In genomic region chr7:38189136-38189982, GRCm38 (mm10) we compare ENCODE assay signal across 9 mouse cellular contexts. TPM values are rescaled to one million over a fixed set of nuclear protein-coding genes. Genes with fewer than 3 reads are reported as not detected.
A peak's percentile ranks its signal among the peaks of the same experiment; 100 is the strongest.
DNase-seq lines count a peak whose midpoint lies in the region.
"Had no signal": no experiment of that assay in that cellular context is flagged by ENCODE, and none has a peak within 500 bp of the region (broad histone marks: within the 10 kb centered on the region; RNA-seq: fewer than 3 reads in every experiment).

No protein-coding gene starts in this region.

- 5% methylated on average over 15 of the region's 15 CpGs for WGBS in macrophage (ENCODE audit: missing documents)

- peak overlapping the region; percentile 4; the same call in 1 of the 2 replicates for H3K4me3 ChIP-seq in macrophage (ENCODE audit: inconsistent target)
- H3K4me3 ChIP-seq: heart, embryonic 13.5 days had no signal

- peaks cover 30% of the 10 kb centered on the region; the same call in 1 of the 2 replicates for H3K79me2 ChIP-seq in macrophage (ENCODE audit: inconsistent target)

- peak; percentile 13 for DNase-seq in cerebellum, adult 9-10 months
- DNase-seq in cerebellum, adult 11-12 months, result no peak
- DNase-seq in urinary bladder, postnatal 14 days (ENCODE audit: low spot score), result peak; percentile 57
- no peak for DNase-seq in urinary bladder, postnatal 25 days (ENCODE audit: low spot score)
- DNase-seq in thymus, postnatal 36 days, result peak; percentile 58 to 65
- no peak for DNase-seq in heart, postnatal 10 days
- DNase-seq in adrenal gland, postnatal 14 days, result no peak

- peak overlapping the region; percentile 74 for H3K27ac ChIP-seq in macrophage
- H3K27ac ChIP-seq: heart, embryonic 13.5 days had no signal

- peaks cover 39% of the 10 kb centered on the region for H3K36me3 ChIP-seq in macrophage (ENCODE audit: inconsistent target)

- intact Hi-C loops in heart, postnatal 10 days (cut with DNase I), result no loop called here

RNA-seq across cellular contexts. Expression of gene 1600014C10Rik, which starts 6.3 kb away (rescaled TPM):
- total RNA-seq in macrophage (2018; cell fraction: chromatin; rRNA removed), result 10 to 100 TPM in 20 of 26 experiments, 1 to 10 TPM in 6; 3.8 to 83.0 (median 27.6) TPM
- 100 to 1,000 TPM in 7 of 26 experiments, 10 to 100 TPM in 19; 12.3 to 145 (median 38.9) TPM for total RNA-seq in macrophage (2018; cell fraction: cytosol; rRNA removed)
- total RNA-seq in macrophage (2018; cell fraction: nucleus; rRNA removed), result 100 to 1,000 TPM in 4 of 26 experiments, 10 to 100 TPM in 16, 1 to 10 TPM in 6; 5.3 to 166 (median 41.8) TPM
- polyA plus RNA-seq in macrophage (2018), result 15.1 to 37.7 TPM (median 17.5 TPM) in 3 replicates
- total RNA-seq in heart, postnatal 10 days (2021), result 10 to 100 TPM; 21.5 to 25.1 TPM
- 36.1 and 50.2 TPM in 2 replicates for total RNA-seq in adrenal gland, postnatal 14 days (2021)

RNA-seq across cellular contexts. Expression of gene Plekhf1, which starts 38.5 kb away (rescaled TPM):
- 10 to 100 TPM in 1 of 26 experiments, 1 to 10 TPM in 5, under 1 TPM in 13, not detected in 7; 0.13 to 10.0 (median 0.37) TPM for total RNA-seq in macrophage (2018; cell fraction: chromatin; rRNA removed)
- 1 to 10 TPM in 1 of 26 experiments, under 1 TPM in 25; 0.03 to 3.5 (median 0.13) TPM for total RNA-seq in macrophage (2018; cell fraction: cytosol; rRNA removed)
- total RNA-seq in macrophage (2018; cell fraction: nucleus; rRNA removed), result 1 to 10 TPM in 3 of 26 experiments, under 1 TPM in 13, not detected in 10; 0.06 to 7.4 (median 0.21) TPM
- 0.14 to 0.42 TPM (median 0.19 TPM) in 3 replicates for polyA plus RNA-seq in macrophage (2018)
- total RNA-seq in heart, postnatal 10 days (2021), result 10 to 100 TPM in 1 of 2 experiments, 1 to 10 TPM in 1; 9.7 to 11.0 TPM
- 6.0 and 7.6 TPM in 2 replicates for total RNA-seq in adrenal gland, postnatal 14 days (2021)

Comparison
In these comparisons a context has a peak if more than half of its experiments do, and no peak if none do; other contexts are left out.
1. DNase-seq: peak in cerebellum, adult 9-10 months (single experiment), urinary bladder, postnatal 14 days (single experiment) and thymus, postnatal 36 days (2 of 2); none in cerebellum, adult 11-12 months (single experiment), urinary bladder, postnatal 25 days (single experiment), heart, postnatal 10 days (0 of 2) and adrenal gland, postnatal 14 days (single experiment).